Mouse (Mus musculus) liver (tissue): ENCODE results near the gene Fkbp15.

Source experiments
- DNase-seq: peaks from one replicate; pipeline ENCODE4 v3.0.0-alpha.2; 2020; ENCODE audit warnings: mixed read lengths

Gene Fkbp15

GRCm38 (mm10) chr4:62360088-62360804, at the start of gene Fkbp15, which contains the start of gene Slc31a1:
Gene Fkbp15 (minus strand): TSS chr4:62360548.
Gene Slc31a1 (plus strand): TSS chr4:62360727.
- DNase-seq = peak; percentile 98

GRCm38 (mm10) chr4:62409615-62410014, 49.3 kb upstream of the Fkbp15 start:
- DNase-seq = no peak

- peak; percentile 98 for DNase-seq
Measured at GRCm38 (mm10) chr4:62408601-62409282, 48.4 kb upstream of the Fkbp15 start, which contains the start of the genes Cdc26 and Prpf4. Gene Cdc26 (minus strand): TSS chr4:62408642. Gene Prpf4 (plus strand): TSS chr4:62408797.

DNA sequence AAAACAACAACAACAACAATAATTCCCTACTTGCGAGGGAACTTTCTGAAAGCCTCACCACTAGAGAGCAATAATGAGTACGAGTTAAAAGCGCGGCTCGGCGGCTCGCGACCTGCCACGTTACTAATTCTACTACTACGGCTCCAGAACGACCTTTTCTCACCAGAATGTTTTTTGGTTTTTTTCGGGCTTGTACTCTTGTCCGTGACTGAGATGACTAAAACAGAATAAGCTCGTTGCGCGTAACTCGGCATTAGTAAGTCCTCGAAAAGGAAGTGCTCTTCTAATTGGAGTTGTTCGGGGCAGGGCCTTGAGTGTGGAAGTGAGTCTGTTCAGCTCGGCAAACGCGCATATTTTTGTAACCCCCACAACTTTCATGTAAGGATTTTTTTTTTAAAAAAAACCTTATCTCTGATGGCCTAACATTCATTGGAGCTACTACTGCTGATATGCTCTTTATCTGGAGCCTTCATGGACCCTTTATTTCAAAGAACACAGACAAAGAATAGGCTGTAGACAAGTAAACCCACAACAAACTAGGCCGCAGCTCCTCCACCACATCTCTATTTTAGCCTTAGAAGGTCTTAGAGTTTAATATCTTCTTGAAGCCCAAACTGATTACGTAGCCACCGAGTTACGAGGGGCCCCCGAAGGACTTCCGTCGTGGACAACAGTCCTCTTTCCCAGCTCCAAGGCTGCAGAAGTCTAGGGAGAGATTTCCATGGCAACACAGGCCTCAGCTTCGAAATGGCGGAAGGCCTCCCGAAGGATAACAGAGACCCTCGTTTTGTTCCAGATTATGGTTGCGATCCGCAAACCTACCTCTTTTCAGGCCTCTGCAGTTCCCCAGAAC, 47.6 kb upstream of the Fkbp15 start:
- peak; percentile 76 for DNase-seq

DNA sequence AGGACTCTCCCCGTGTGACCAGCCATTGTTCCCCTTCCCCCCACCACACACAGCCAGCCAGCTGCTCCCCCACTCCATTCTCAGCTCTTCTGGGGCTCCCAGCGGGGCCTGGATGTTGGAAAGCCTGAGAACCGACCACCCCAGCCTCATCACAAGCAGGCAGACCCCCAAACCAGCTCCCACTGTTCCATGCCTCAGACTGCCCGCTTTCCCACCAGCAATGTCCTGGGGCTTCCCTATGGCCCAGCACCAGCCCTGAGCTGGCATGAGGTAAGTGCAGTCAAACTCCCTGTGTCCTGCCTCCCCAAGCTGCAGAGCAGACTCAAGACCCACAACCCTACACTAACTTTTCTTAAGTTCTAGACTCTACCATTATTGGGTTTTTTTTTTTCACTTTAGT, 45.8 kb upstream of the Fkbp15 start:
- DNase-seq = no peak

DNA sequence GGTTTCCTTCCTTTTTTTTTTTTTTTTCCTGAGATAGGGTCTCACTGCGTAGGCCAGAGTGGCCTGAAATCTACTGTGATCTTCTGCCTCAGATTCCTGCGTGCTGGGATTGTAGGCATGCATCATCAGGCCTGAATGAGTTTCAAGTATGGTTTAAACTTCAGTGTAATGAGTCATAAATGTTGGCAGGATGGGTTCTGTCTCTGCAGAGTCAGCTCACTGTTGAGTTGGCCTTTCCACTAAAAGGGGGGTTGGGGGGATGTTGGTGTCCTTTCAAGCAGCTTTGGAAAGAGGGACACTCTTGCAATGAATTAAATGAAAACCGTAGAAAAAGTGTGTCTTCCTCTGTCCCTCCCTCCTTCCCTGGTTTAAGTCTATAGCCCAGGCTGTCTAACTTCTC, 38.6 kb upstream of the Fkbp15 start:
- DNase-seq = no peak

DNA sequence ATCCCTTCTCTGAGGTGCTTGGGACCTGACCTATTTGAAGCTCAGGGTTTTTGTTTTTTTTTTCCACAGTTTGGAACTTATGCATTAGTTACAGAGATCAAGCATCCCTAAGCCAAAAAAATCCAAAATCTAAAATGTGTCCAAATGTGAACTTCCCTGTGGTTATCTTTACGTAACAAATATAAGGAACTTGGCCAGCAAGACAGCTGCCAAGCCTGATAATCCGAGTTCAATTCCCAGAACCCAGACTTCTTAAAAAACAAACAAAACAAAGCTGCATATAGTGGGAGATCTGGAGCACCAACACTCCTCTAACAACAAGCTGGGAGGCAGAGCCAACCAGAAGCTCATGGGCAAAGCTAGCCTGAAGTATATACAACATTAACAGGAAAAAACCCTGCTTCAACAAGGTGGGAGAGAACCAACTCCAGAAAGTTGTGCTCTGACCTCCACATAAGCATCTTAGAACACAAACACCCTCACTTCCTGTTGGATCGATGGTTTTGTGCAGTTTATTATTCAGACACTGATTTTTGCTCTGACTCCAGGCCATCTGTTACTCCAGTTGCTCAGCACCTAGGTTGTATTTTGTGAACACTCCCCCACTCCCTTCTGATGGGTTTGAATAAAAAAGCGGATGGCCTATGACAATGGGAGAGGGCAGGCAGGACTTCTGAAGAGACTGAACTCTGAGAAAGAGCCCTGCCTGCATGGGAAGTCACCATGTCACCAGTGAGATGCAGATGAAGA, 37.4 kb upstream of the Fkbp15 start:
- no peak for DNase-seq

- no peak for DNase-seq
Measured at GRCm38 (mm10) chr4:62395806-62396205, 35.5 kb upstream of the Fkbp15 start.

DNA sequence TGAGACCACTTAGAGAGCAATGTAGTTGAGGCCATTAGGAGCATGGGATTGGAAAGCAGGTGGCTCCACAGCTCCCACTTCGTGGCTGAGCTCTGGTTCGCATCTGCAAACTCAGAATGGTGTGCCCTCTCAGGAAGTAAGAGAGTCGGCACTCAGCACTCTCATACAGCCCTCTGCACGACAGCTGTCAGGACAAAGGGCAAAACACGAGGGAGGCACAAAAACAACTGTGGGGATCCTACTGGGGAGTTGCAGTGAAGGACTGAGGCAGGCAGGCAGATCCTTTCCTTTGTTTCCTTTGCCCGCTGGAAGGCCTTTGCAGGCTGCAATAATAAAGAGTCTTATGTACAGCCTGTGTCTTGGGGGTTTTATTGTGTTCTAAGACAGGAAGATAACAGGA, 33.1 kb upstream of the Fkbp15 start:
- no peak for DNase-seq

DNA sequence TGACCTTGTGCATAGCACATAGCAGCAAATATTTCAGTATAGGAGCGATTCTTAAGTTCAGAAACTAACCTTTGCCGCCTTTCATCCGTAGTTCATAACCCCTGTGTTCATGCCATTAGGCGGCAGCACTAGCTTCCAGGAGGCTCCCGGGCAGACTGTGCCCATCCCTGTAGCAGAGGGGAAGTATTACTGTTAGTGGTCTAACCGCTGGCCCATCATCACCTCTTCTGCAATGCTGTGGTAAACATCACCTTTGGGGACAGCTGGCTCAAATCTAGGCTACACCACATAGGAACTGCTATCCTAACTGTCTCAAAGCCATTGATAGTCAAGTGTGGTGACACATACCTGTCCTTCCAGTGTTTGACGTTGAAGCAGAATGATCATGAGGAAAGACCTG, 31.5 kb upstream of the Fkbp15 start:
- DNase-seq = no peak

GRCm38 (mm10) chr4:62389592-62390512, 29.5 kb upstream of the Fkbp15 start:
- DNase-seq = no peak

- no peak for DNase-seq
Measured at GRCm38 (mm10) chr4:62385439-62385838, 25.1 kb upstream of the Fkbp15 start.

DNA sequence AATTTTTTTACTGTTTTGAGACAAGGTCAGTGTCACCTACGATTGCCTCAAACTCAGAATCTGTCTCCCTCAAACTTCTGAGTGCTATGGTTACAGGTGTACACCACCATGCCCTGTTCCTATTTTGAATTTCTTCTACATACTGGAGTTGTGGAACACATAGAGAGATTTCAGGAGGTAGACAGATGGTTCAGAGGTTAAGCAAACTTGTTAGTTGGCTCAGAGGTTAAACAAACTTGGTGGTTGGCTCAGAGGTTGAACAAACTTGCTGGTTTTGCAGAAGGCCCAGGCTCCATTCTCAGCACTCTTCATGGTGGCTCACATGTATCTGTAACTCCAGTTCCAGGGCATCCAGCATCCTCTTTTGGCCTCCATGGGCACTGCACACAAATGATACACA, 23.8 kb upstream of the Fkbp15 start:
- no peak for DNase-seq

- DNase-seq = no peak
Measured at GRCm38 (mm10) chr4:62383752-62384151, 23.4 kb upstream of the Fkbp15 start.

DNA sequence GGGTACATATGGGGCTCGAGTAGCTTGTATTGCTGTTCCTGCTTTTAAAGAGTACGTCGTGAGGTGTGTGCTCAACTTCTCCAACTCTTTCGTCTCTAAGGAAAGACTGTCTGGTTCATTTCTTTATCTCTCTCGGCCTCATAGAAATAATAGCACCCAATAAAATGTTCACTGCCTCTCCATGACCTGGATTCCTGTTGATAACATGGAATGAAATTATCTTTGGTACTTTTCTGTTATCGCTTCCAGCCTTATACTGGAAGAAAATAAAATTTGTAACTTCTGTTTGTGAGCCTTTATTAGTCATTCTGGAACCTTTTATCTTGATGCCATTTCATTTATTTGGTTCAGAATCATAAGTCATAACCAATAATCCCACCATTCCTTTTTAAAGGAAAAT, 22.9 kb upstream of the Fkbp15 start:
- no peak for DNase-seq

DNA sequence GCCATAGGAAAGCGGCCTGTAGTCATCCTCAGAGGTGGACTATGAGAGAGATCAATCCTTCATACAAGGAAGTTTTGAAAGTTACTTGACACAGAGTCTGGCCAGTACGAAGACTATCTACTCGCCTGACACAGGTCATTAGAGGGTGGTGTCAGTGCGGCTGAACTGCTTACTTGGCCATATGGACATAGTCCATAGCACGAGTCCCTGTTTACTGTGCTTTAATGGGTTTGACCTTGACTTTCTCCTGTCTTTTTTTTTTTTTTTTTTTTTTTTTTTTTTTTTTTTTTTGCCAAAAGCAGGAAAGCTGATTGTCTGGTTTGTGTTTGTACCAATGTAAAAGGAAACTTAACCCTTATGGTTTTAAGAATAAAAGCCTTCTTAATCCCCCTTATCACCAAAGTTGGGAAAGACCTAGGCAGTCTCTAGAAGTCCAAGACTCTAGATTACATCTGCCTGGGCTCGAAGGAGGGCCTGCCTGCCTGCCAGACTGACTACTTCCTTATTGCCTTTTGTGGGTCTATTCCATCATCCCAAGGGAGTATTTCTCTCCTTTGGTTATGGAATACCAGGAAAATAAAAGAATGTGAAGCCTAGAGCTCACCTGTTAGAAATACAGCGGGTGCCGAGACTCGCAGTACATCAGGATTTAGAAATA, 19.5 kb upstream of the Fkbp15 start:
- no peak for DNase-seq

- no peak for DNase-seq
Measured at GRCm38 (mm10) chr4:62376123-62376522, 15.8 kb upstream of the Fkbp15 start.

GRCm38 (mm10) chr4:62374342-62374741, 14.0 kb upstream of the Fkbp15 start:
- DNase-seq = no peak

DNA sequence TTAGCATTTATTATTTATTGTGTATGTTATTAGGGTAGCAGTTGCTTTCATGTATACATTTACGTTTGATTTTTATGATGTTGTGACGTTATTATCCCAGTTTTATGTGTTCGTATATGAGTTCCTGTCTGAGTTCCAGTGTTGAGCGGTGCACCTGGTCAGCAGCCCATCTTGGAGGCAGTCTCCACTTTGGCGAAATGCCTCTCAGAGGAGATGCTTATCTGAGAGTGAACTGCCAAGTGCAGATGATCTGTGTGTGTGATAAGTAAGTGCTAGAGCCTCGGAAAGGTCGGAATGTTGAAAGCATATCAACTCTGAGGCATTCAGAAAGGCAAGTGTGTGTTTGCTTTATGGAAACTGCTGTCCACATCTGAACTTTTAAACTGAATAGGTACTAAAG, 13.3 kb upstream of the Fkbp15 start:
- DNase-seq = no peak

GRCm38 (mm10) chr4:62372818-62373520, 12.6 kb upstream of the Fkbp15 start:
- DNase-seq = no peak
